Mouse (Mus musculus): ENCODE results near the gene Rspo1.

Gene Rspo1

DNA sequence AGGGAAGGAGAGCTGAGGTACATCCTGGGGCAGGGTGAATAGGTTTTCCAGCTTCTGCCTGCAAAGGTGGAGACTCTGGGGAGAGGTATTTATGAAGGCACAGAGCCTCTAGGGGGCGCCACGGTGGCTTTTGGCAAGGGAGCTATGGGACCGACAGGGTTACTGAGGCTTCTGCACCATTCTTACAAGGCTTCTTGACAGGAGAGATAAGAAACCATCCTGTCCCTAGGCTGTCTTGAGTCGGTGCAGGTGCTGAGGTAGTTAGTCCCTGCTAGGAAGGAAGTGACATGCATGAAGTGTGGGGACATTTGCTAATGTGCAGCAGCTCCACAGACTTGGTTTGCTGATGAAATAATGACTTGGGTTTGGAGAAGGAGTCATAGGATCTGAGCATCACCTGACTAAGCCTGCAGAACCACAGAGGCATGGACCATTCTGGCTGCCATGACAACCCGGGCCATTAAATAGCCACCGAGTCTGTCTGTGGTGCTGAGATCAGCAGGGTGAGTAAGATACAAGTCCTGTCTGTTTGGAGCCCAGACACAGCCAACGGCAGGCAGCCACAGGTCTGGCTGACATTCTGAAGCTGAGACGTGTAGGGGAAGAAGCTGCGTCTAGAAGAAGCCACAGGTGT lies 2.2 kb upstream of the Rspo1 start:
- peaks cover 22% of the 10 kb centered on the region for H3K4me1 ChIP-seq (replicated peaks; ENCODE audit: low read depth, low read length)
- H3K27me3 ChIP-seq (ENCODE audit: insufficient read depth, low read length), result peaks cover 85% of the 10 kb centered on the region
- no peaks in the 10 kb centered on the region for H3K36me3 ChIP-seq (ENCODE audit: insufficient read depth, low read length)
- H3K9me3 ChIP-seq (ENCODE audit: low read length), result no peaks in the 10 kb centered on the region
- TF ChIP-seq POU5F1 (IDR thresholded peaks at IDR 0.05; ENCODE audit: borderline replicate concordance, low read length), result no peak
- TF ChIP-seq NANOG (IDR thresholded peaks at IDR 0.05; ENCODE audit: borderline replicate concordance, low read length), result no peak
- TF ChIP-seq CTCF (conservative IDR thresholded peaks at IDR 0.05; ENCODE audit: low read length), result peak; percentile 83
- no peak overlapping the region for H3K4me3 ChIP-seq (replicated peaks; ENCODE audit: low read length)

DNA sequence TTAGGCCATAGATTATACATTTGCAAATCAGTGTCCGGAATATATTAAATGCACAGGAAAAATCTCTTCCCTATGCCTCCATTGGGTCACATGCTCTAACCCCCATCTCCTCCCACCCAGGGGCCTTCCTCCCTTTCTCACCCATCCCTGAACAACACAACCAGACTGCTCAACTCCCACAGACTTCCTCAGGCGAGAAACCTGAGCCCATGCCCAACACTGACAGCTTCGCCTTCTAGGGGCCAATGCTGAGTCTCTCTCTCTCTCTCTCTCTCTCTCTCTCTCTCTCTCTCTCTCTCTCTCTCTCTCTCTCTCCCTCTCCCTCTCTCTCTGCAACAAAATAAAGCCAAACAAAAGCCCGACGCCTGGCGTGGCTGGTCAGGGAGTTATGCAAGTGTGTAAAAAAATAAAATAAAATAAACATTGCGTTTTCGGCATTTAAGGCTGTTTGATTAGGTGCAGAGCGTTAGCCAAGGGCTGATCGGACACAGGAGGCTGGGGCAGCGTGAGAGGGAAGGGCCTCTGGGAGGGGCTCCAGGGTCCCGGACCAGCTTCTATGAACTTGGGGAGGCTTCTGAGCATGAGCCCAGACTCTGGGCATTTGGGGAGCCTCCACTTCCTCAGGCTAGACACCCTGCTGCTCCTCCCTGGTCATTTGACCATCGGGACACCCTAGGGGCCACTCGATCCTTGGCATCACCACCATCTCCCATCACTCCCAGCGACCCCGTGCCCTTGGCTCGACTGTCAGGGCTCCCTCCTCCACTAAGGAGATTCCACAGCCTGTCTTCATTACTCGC lies 1.2 kb upstream of the Rspo1 start:
- H3K27me3 ChIP-seq (ENCODE audit: insufficient read depth, low read length), result peaks cover 92% of the 10 kb centered on the region
- peaks cover 30% of the 10 kb centered on the region for H3K4me1 ChIP-seq (replicated peaks; ENCODE audit: low read depth, low read length)
- H3K36me3 ChIP-seq (ENCODE audit: insufficient read depth, low read length), result no peaks in the 10 kb centered on the region
- no peak for TF ChIP-seq CTCF (conservative IDR thresholded peaks at IDR 0.05; ENCODE audit: low read length)
- no peak for TF ChIP-seq NANOG (IDR thresholded peaks at IDR 0.05; ENCODE audit: borderline replicate concordance, low read length)
- no peak for TF ChIP-seq POU5F1 (IDR thresholded peaks at IDR 0.05; ENCODE audit: borderline replicate concordance, low read length)
- H3K9me3 ChIP-seq (ENCODE audit: low read length), result no peaks in the 10 kb centered on the region
- H3K4me3 ChIP-seq (replicated peaks; ENCODE audit: low read length), result peak overlapping the region; percentile 78; the same call in 1 of the 2 replicates

DNA sequence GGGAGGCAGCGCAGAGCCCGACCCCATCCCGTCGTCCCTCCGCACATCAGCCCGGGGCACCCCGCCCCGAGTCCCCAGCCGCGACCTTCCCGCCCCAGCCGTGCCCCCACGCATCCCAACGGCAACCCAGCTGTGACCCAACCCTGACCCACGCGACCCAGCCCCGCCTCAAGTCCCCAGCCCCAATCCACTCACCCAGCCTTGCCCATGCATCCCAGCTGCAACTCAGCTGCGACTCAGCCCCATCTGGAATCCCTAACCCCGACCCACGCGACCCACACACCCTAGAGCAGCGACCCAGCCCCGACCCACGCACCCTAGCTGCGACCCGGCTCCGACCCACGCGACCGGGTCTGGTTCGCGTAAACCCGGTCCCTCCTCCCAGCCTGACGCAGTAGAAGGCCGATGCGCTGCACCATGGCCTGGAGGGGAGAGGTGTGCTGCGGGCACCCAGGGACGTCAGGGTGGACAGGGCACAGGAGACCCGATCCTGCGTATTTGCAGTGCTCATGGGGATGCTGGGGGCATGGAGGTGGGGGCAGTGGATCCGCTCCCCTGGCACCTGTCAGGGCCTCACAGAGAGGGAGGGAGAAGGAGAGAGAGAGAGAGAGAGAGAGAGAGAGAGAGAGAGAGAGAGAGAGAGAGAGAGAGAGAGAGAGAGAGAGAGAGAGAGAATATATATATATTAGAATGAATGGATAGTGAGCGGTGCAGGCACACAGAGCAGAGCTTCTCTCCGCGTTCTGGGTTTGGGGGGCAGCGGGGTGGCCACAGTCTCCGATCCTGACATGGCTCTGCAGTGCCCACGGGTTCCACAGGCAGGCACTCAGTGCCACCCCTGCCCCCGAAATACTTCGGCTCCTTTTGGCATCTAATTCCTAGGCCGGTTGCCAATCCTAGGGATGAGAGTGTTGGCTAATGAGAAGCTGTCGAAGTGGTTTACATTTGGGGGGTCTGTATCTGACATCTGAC lies 795 bp downstream of the Rspo1 start:
- H3K4me3 ChIP-seq (replicated peaks; ENCODE audit: low read length), result peak overlapping the region; percentile 78
- peaks cover 46% of the 10 kb centered on the region for H3K4me1 ChIP-seq (replicated peaks; ENCODE audit: low read depth, low read length)
- H3K27me3 ChIP-seq (ENCODE audit: insufficient read depth, low read length), result peaks cover 96% of the 10 kb centered on the region
- no peaks in the 10 kb centered on the region for H3K9me3 ChIP-seq (ENCODE audit: low read length)
- TF ChIP-seq NANOG (IDR thresholded peaks at IDR 0.05; ENCODE audit: borderline replicate concordance, low read length) (no peak), CTCF (conservative IDR thresholded peaks at IDR 0.05; ENCODE audit: low read length) (no peak), POU5F1 (IDR thresholded peaks at IDR 0.05; ENCODE audit: borderline replicate concordance, low read length) (no peak)
- H3K36me3 ChIP-seq (ENCODE audit: insufficient read depth, low read length), result no peaks in the 10 kb centered on the region

DNA sequence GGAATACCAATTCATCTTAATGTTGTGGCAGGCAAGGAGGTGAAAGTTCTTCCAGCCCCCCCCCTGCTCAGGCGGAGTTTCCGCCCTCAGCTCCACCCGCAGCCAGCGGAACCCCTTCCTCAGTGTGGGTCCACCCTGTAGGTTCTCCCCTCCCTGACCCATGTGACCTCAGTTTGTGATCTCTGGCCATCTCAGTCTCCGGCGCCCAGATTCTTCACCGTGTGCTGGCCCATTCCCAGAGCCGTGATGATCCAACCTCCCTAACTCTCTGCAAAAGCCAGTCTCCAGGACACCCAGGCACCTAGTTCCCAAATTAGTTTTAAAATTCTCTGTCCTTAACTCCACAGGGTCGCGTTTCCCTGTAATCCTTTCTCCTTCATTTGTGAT lies 1.5 kb downstream of the Rspo1 start:
- TF ChIP-seq NANOG (IDR thresholded peaks at IDR 0.05; ENCODE audit: borderline replicate concordance, low read length) (no peak), POU5F1 (IDR thresholded peaks at IDR 0.05; ENCODE audit: borderline replicate concordance, low read length) (no peak), CTCF (conservative IDR thresholded peaks at IDR 0.05; ENCODE audit: low read length) (no peak)
- Histone ChIP-seq H3K36me3 (ENCODE audit: insufficient read depth, low read length) (no peaks in the 10 kb centered on the region), H3K9me3 (ENCODE audit: low read length) (no peaks in the 10 kb centered on the region)

DNA sequence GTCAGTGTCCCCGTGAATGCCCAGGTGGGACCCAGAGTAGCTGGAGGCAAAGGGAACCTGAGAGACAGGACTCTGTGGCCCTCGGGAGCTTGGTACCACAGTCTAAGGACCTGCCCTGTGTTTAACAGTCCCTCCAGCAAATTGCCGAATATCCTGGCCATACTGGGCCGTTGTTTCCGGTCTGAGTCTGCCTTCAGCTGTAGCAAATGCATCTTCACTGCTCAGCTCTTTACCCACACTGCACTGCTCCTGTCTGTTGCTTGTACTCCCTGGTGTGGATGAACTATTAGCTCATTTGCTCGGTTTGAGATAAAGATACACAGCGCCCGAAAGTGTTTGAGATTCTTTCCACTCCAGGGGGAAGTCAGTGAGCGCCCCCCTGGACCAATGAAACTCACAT lies 2.2 kb downstream of the Rspo1 start:
- Histone ChIP-seq H3K36me3 (ENCODE audit: insufficient read depth, low read length) (no peaks in the 10 kb centered on the region), H3K4me1 (replicated peaks; ENCODE audit: low read depth, low read length) (peaks cover 46% of the 10 kb centered on the region), H3K27me3 (ENCODE audit: insufficient read depth, low read length) (peaks cover 86% of the 10 kb centered on the region), H3K9me3 (ENCODE audit: low read length) (no peaks in the 10 kb centered on the region), H3K4me3 (replicated peaks; ENCODE audit: low read length) (no peak overlapping the region)
- TF ChIP-seq POU5F1 (IDR thresholded peaks at IDR 0.05; ENCODE audit: borderline replicate concordance, low read length), result no peak
- TF ChIP-seq NANOG (IDR thresholded peaks at IDR 0.05; ENCODE audit: borderline replicate concordance, low read length), result no peak
- no peak for TF ChIP-seq CTCF (conservative IDR thresholded peaks at IDR 0.05; ENCODE audit: low read length)

More for the DNA sequence above, 1.5 kb downstream of the Rspo1 start:
- no peak overlapping the region for H3K4me3 ChIP-seq (replicated peaks; ENCODE audit: low read length)
- peaks cover 92% of the 10 kb centered on the region for H3K27me3 ChIP-seq (ENCODE audit: insufficient read depth, low read length)
- H3K4me1 ChIP-seq (replicated peaks; ENCODE audit: low read depth, low read length), result peaks cover 46% of the 10 kb centered on the region

DNA sequence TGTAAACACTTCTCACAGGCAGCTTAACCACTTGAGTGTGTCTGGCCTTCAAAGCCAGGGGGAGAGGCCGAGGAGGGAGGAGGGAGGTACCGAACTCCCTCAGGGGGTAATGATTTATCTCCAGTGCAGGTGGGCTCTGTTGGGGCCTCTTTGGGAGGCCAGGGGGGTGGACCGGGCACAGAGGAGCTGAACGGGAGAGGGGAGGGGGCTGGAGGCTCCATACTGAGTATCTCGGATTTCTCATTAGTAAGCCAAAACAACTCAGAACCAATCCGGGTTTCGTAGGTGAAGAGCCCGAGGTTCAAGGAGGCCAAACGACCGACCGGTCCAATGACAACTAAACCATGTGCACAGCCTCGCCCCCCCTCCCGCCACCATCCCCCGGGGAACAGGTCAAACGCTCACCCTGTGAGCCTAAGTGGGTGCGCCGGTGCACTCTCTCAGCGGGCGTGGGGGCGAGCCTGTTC lies 3.6 kb downstream of the Rspo1 start:
- no peaks in the 10 kb centered on the region for H3K36me3 ChIP-seq (ENCODE audit: insufficient read depth, low read length)
- H3K4me3 ChIP-seq (replicated peaks; ENCODE audit: low read length), result peak overlapping the region; percentile 68
- H3K9me3 ChIP-seq (ENCODE audit: low read length), result no peaks in the 10 kb centered on the region
- TF ChIP-seq POU5F1 (IDR thresholded peaks at IDR 0.05; ENCODE audit: borderline replicate concordance, low read length), result no peak
- no peak for TF ChIP-seq NANOG (IDR thresholded peaks at IDR 0.05; ENCODE audit: borderline replicate concordance, low read length)
- no peak for TF ChIP-seq CTCF (conservative IDR thresholded peaks at IDR 0.05; ENCODE audit: low read length)
- peaks cover 46% of the 10 kb centered on the region for H3K4me1 ChIP-seq (replicated peaks; ENCODE audit: low read depth, low read length)
- peaks cover 72% of the 10 kb centered on the region for H3K27me3 ChIP-seq (ENCODE audit: insufficient read depth, low read length)

DNA sequence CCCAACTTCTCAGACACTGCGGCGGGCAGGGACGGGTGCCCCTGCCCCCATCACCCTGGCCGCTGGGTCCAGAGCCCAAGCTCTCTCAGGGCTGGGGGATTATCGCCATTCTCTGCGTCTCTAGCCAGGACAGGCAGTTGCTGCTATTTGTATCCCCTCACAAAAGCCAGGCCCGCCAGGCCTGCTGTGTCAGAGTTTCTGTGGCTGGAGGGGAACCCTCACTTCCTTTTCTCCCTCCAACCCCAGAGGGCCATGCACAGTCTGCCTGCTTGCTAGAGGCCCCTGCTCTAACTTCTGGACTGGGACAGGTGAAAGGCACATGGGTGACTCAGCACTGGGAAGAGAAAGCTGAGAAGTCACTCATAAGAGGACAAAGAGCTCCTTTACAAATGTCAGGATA lies 4.1 kb downstream of the Rspo1 start:
- Histone ChIP-seq H3K4me3 (replicated peaks; ENCODE audit: low read length) (peak overlapping the region; percentile 68), H3K36me3 (ENCODE audit: insufficient read depth, low read length) (no peaks in the 10 kb centered on the region), H3K4me1 (replicated peaks; ENCODE audit: low read depth, low read length) (peaks cover 44% of the 10 kb centered on the region), H3K9me3 (ENCODE audit: low read length) (no peaks in the 10 kb centered on the region), H3K27me3 (ENCODE audit: insufficient read depth, low read length) (peaks cover 67% of the 10 kb centered on the region)
- no peak for TF ChIP-seq CTCF (conservative IDR thresholded peaks at IDR 0.05; ENCODE audit: low read length)
- TF ChIP-seq NANOG (IDR thresholded peaks at IDR 0.05; ENCODE audit: borderline replicate concordance, low read length), result no peak
- no peak for TF ChIP-seq POU5F1 (IDR thresholded peaks at IDR 0.05; ENCODE audit: borderline replicate concordance, low read length)
